Mouse (Mus musculus): ENCODE data around the gene Strn3.

DNA sequence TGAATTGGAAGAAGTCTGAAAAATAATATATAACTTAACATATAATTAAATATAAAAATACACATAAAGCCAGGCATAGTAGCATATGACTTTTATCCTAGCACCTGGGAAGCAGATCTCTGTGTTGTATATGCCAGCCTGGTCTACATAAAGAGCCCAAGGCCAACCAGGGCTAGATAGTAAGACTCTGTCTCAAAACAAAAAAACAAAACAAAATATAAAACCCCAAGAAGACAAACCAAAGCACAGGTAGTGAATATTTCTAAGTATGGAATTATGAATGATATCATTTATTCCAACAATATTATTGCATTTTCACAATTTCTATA, 68.4 kb downstream of the Strn3 start:
- no peak for TF ChIP-seq POLR2A (IDR thresholded peaks at IDR 0.05; ENCODE audit: insufficient read depth, low read length)
- TF ChIP-seq CTCF (IDR thresholded peaks at IDR 0.05; ENCODE audit: low read depth, low read length) = no peak

Data from ES-Bruce4 (cell line).